Mouse (Mus musculus) limb, embryonic 12.5 days (tissue): ENCODE data around the gene Agl. TPM values are rescaled to one million over a fixed set of nuclear protein-coding genes. Genes with fewer than 3 reads are reported as not detected.

Experiments
- ATAC-seq: fragments of 200-750 bp; cut with Nextera tagmentation; 2 replicates; pipeline ENCODE4 v1.8.0; 2017; ENCODE audit warnings: low read depth, moderate TSS enrichment; ENCODE audit not compliant: insufficient number of reproducible peaks, insufficient read depth, low FRiP score, low TSS enrichment
- H3K27ac ChIP-seq: fragments of 300-500 bp; sonication (generic); 2 replicates; pipeline ENCODE4 v1.5.1; 2016; ENCODE audit warnings: mild to moderate bottlenecking, moderate library complexity
- H3K27me3 ChIP-seq: fragments of 300-500 bp; sonication (generic); 2 replicates; pipeline ENCODE4 v1.6.1; 2016; ENCODE audit warnings: mild to moderate bottlenecking, moderate library complexity
- H3K36me3 ChIP-seq: fragments of 300-500 bp; sonication (generic); 2 replicates; pipeline ENCODE4 v1.6.1; 2016; ENCODE audit warnings: mild to moderate bottlenecking, moderate library complexity
- H3K4me1 ChIP-seq: fragments of 300-500 bp; sonication (generic); replicated peaks from 2 replicates; pipeline ENCODE4 v1.6.1; 2016
- H3K4me2 ChIP-seq: fragments of 300-500 bp; sonication (generic); 2 replicates; pipeline ENCODE4 v1.6.1; 2016; ENCODE audit warnings: mild to moderate bottlenecking, moderate library complexity
- H3K4me3 ChIP-seq: fragments of 300-500 bp; sonication (generic); replicated peaks from 2 replicates; pipeline ENCODE4 v1.5.1; 2016; ENCODE audit warnings: mild to moderate bottlenecking
- H3K9ac ChIP-seq: fragments of 300-500 bp; sonication (generic); replicated peaks from 2 replicates; pipeline ENCODE4 v1.6.1; 2016; ENCODE audit warnings: mild to moderate bottlenecking, moderate library complexity
- H3K9me3 ChIP-seq: fragments of 300-500 bp; sonication (generic); 2 replicates; pipeline ENCODE4 v1.6.1; 2016; ENCODE audit warnings: mild to moderate bottlenecking, moderate library complexity
- WGBS: fragments of 180-500 bp; shearing (Covaris S2); methylation state at CpG from one replicate; pipeline ENCODE4 v1.1.7; 2016; 5-methylcytosine and 5-hydroxymethylcytosine counted together
- polyA plus RNA-seq: library from polyadenylated mRNA; unstranded; fragments of >200 nt; fragmentation: Nextera tagmentation; extraction: Ambion mirVana; gene quantifications from 2 replicates; pipeline ENCODE4 v1.2.1, GENCODE M21; 2016

Gene Agl
- polyA plus RNA-seq, 1 experiment from 2014 or later: 16.4 TPM

DNA sequence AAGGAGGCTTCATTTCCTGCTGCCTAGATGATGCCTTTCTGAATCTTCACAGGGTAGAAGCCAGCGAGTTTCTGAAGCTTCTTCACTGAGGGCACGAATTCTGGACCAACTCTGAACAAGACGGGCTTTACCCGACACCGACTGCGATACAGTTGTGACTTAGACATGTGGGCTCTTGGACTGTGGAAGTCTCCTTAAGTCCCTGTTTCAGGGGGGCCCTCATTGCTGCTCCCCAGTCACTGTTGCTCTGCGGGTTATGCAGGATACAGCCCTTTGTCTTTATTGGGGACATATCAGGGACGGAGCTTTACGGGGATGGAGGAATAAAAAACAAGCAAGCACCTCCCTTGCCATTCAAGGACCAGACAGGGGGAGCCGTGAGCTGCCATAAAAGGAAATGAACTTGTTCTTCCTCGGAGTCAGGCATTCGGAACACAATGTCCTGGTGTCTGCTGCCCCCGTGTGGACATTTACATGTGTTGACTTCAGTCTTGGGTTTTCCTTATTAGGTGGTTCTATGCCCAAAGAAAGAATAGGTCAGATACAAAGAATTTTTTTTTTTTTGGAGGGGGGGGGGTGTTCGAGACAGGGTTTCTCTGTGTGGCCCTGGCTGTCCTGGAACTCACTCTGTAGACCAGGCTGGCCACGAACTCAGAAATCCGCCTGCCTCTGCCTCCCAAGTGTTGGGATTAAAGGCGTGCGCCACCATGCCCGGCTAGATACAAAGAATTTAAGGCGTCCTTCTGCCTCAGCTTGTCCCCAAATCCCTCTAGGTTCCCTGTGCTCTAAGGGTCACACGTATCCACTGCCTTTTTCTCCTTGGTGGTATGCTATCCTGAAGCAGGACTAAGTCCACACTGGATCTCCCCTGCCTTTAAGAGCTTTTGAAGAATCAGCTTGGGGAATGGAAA lies 28.1 kb upstream of the Agl start:
- Histone ChIP-seq H3K27me3 (no peaks in the 10 kb centered on the region), H3K9me3 (no peaks in the 10 kb centered on the region), H3K4me2 (peak overlapping the region; percentile 65), H3K27ac (no peak overlapping the region), H3K9ac (no peak overlapping the region), H3K4me3 (peak overlapping the region; percentile 35), H3K36me3 (no peaks in the 10 kb centered on the region), H3K4me1 (no peaks in the 10 kb centered on the region)
- WGBS: 25% methylated on average over 21 of the region's 21 CpGs
- ATAC-seq: peak; percentile 86

DNA sequence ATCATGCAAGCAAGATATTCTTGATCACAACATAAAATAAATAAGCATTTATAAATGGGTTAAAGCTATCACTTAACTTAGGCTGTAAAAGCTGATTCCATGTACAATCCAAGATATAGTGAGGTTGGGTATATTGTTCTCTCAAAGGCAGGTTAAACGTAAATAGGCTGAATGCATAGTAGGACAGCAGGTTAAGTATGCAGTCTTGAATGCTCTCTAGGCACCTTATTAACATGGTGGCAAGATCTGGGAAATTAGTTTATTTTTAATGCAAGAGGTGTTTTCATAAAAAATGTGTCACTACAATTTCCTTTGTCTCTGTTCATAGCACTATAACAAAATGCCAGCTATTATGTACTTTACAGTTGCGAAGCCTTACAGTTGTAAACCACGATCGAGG lies 27.4 kb upstream of the Agl start:
- WGBS: 76% methylated on average over 4 of the region's 4 CpGs
- Histone ChIP-seq H3K9me3 (no peaks in the 10 kb centered on the region), H3K4me2 (peak overlapping the region; percentile 65), H3K9ac (no peak overlapping the region), H3K27me3 (no peaks in the 10 kb centered on the region), H3K36me3 (no peaks in the 10 kb centered on the region), H3K27ac (no peak overlapping the region), H3K4me3 (no peak overlapping the region), H3K4me1 (no peaks in the 10 kb centered on the region)
- ATAC-seq: no peak

GRCm38 (mm10) chr3:116834241-116834640 lies 26.3 kb upstream of the Agl start:
- no peak overlapping the region for H3K4me2 ChIP-seq
- ATAC-seq: no peak
- no peaks in the 10 kb centered on the region for H3K36me3 ChIP-seq
- 92% methylated on average over 6 of the region's 6 CpGs for WGBS
- H3K27me3 ChIP-seq: no peaks in the 10 kb centered on the region
- H3K27ac ChIP-seq: no peak overlapping the region
- H3K9me3 ChIP-seq: no peaks in the 10 kb centered on the region
- no peak overlapping the region for H3K4me3 ChIP-seq
- no peaks in the 10 kb centered on the region for H3K4me1 ChIP-seq
- no peak overlapping the region for H3K9ac ChIP-seq

GRCm38 (mm10) chr3:116833491-116833890 lies 25.5 kb upstream of the Agl start:
- H3K9ac ChIP-seq: no peak overlapping the region
- no peaks in the 10 kb centered on the region for H3K36me3 ChIP-seq
- 86% methylated on average over 4 of the region's 4 CpGs for WGBS
- no peak overlapping the region for H3K27ac ChIP-seq
- no peak overlapping the region for H3K4me2 ChIP-seq
- H3K4me1 ChIP-seq: no peaks in the 10 kb centered on the region
- no peak overlapping the region for H3K4me3 ChIP-seq
- no peaks in the 10 kb centered on the region for H3K27me3 ChIP-seq
- ATAC-seq: no peak
- H3K9me3 ChIP-seq: no peaks in the 10 kb centered on the region

DNA sequence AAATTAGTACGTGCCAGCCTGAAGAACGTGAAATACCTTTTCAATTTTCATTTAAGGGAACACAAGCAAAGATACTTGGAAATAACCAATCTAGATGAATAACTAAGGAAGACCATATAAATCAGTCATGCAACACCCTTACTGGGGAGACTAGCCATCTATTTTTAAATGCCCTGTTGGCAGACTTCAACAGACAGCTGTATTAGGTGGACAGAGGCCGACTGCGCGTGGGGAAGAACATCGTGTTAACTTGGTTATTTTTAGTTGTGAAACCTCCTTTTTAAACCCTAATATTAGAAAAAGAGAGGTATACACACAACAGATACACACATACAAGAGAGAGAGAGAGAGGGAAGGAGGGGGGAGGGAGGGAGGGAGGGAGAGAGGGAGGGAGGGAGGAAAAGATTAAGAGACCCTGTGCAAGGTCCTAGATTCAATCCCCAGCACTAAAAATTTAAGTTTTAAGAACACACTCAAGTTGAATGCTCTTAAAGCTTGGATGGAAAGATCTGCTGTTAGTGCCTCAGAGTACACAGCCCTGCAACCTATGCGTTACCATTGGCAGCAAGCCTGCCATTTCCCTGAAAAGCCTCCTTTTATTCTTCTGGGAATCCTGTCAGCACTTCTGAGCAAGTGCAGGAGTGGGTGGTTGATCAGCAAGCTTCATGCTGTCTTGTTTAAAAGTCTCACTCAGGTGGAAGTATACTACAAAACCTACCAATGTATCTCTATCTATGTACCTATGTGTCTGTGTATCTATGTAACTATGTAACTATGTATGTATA lies 24.8 kb upstream of the Agl start:
- Histone ChIP-seq H3K9me3 (no peaks in the 10 kb centered on the region), H3K4me2 (no peak overlapping the region), H3K4me3 (no peak overlapping the region), H3K27ac (no peak overlapping the region), H3K9ac (no peak overlapping the region), H3K36me3 (no peaks in the 10 kb centered on the region), H3K4me1 (no peaks in the 10 kb centered on the region), H3K27me3 (no peaks in the 10 kb centered on the region)
- no peak for ATAC-seq
- 86% methylated on average over 7 of the region's 7 CpGs for WGBS

- H3K4me2 ChIP-seq: no peak overlapping the region
- H3K4me1 ChIP-seq: no peaks in the 10 kb centered on the region
- 77% methylated on average over 5 of the region's 5 CpGs for WGBS
- ATAC-seq: no peak
- no peak overlapping the region for H3K4me3 ChIP-seq
- no peak overlapping the region for H3K9ac ChIP-seq
- H3K27ac ChIP-seq: no peak overlapping the region
- no peaks in the 10 kb centered on the region for H3K27me3 ChIP-seq
- H3K36me3 ChIP-seq: no peaks in the 10 kb centered on the region
- no peaks in the 10 kb centered on the region for H3K9me3 ChIP-seq
These were observed 23.4 kb upstream of the Agl start for GRCm38 (mm10) chr3:116831324-116831723.

GRCm38 (mm10) chr3:116829274-116829920 lies 21.4 kb upstream of the Agl start:
- 86% methylated on average over 10 of the region's 10 CpGs for WGBS

GRCm38 (mm10) chr3:116826471-116827215 lies 18.7 kb upstream of the Agl start:
- ATAC-seq: no peak

More at GRCm38 (mm10) chr3:116829274-116829920, 21.4 kb upstream of the Agl start:
- H3K36me3 ChIP-seq: no peaks in the 10 kb centered on the region
- H3K4me1 ChIP-seq: no peaks in the 10 kb centered on the region
- no peak for ATAC-seq
- H3K9me3 ChIP-seq: no peaks in the 10 kb centered on the region
- H3K27ac ChIP-seq: no peak overlapping the region
- no peak overlapping the region for H3K9ac ChIP-seq
- H3K4me3 ChIP-seq: no peak overlapping the region
- no peak overlapping the region for H3K4me2 ChIP-seq
- H3K27me3 ChIP-seq: no peaks in the 10 kb centered on the region

GRCm38 (mm10) chr3:116817231-116817630 lies 9.3 kb upstream of the Agl start:
- Histone ChIP-seq H3K27ac (no peak overlapping the region), H3K9ac (no peak overlapping the region), H3K27me3 (no peaks in the 10 kb centered on the region), H3K4me3 (no peak overlapping the region), H3K4me2 (no peak overlapping the region), H3K9me3 (no peaks in the 10 kb centered on the region), H3K4me1 (0 out of 2 replicates have a peak, but pooled peaks cover 3% of the 10 kb centered on the region), H3K36me3 (no peaks in the 10 kb centered on the region)
- WGBS: 96% methylated on average over 7 of the region's 7 CpGs
- ATAC-seq: no peak

More at GRCm38 (mm10) chr3:116826471-116827215, 18.7 kb upstream of the Agl start:
- H3K27ac ChIP-seq: no peak overlapping the region
- no peak overlapping the region for H3K9ac ChIP-seq
- no peaks in the 10 kb centered on the region for H3K27me3 ChIP-seq
- no peaks in the 10 kb centered on the region for H3K4me1 ChIP-seq
- H3K9me3 ChIP-seq: no peaks in the 10 kb centered on the region
- no peaks in the 10 kb centered on the region for H3K36me3 ChIP-seq
- H3K4me3 ChIP-seq: no peak overlapping the region
- no peak overlapping the region for H3K4me2 ChIP-seq
- 79% methylated on average over 4 of the region's 4 CpGs for WGBS

DNA sequence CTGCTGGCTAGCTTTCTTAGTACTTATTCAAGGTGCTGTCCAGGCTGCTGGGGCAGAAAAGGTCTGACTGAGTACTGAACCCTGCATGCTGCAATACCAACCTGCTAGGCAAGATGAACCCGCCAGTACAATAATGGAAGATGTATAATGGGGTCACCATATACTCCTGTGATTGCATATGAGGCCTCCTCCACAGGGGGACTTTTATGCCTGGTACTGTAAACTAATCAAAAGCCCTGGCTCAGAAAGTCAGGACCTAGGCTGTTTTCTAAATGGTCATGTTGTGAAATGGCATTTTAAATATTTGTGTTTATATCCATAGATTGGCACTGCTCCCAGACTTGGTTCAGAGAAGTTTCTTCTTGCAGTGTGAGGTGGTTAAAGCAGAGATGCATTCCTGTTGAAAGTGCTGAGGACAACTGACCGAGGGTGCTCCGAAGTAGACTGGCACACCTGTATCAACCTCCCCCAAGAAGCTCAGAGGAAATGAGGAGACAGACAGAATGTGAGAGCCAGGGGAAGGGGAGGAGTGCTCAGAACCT lies 8.8 kb upstream of the Agl start:
- H3K9ac ChIP-seq: no peak overlapping the region
- no peak for ATAC-seq
- WGBS: 91% methylated on average over 3 of the region's 3 CpGs
- H3K36me3 ChIP-seq: no peaks in the 10 kb centered on the region
- no peak overlapping the region for H3K4me2 ChIP-seq
- H3K4me1 ChIP-seq: 0 out of 2 replicates have a peak, but pooled peaks cover 3% of the 10 kb centered on the region
- no peaks in the 10 kb centered on the region for H3K27me3 ChIP-seq
- H3K4me3 ChIP-seq: no peak overlapping the region
- H3K27ac ChIP-seq: no peak overlapping the region
- no peaks in the 10 kb centered on the region for H3K9me3 ChIP-seq
